Mouse (Mus musculus): ENCODE measurements at regions not wholly inside any gene's neighbourhood (a gene's known extent, or its start where the extent isn't known, plus 50 kb on each side); places are given as distances from the start of the nearest gene placed in this dataset.

DNA sequence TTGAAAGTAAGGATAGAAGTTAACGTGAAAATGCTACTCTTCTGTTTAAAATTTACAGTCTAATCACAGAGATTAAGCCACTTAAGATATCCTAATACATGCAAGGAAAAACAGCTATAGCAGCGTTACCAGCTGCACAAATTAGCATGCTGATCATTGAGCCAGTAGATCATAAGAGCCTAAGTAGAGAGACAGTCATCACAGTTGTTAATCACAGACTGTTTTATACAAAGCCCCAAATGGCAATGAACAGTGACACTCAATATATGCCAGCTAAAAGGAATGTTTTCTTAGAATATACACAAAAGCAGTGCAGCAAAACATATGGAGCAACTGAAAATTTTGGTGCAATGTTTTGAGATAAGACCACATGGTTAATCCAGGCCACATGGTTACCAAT is 64.7 kb upstream of the Ppp1r3a start:
- DNase-seq: no peak
- intact Hi-C loops (cut with DNase I): no loop called here

DNA sequence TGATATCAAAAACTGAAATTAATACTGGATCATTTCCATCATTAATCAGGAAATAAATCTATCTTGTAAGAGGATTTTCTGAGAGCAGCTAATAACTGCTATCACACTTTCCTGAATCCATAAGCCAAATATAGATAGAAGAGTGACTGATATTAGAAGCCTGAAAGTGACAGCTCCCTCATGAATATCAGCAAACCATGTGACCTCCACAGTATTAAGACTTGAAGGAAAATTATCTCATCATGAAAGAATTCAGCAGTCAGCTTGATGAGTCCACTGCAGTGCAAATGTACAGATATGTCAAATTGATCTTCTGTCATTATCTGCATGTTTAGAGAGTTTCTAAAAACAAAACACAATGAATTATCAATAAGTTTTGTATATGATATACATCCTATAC is 69.7 kb upstream of the Ppp1r3a start:
- intact Hi-C loops (cut with DNase I): no loop called here
- no peak for DNase-seq

DNA sequence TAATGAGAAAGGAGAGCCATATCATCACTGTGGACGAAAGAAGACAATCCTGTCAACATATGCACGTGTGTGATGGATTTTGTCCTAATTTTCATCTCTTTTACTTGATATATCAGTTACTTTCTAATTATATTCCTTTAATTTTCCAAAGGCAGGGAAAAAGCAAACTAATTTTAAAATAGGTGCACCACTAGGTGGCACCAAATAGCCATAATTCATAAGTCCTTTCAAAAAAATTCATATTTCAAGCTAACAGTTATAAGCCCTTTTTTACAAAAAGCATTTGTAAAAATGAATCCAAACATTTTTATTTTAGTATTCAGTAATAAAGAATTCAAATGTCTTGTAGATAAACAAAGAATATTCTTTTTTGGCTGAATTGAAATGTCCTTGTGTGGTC is 62.2 kb upstream of the Foxp2 start:
- no peak for DNase-seq
- intact Hi-C loops (cut with DNase I): loop anchor here (10.0 kb wide), 1 partner anchor 1956 kb away; no protein-coding TSS in a partner anchor
